Mouse (Mus musculus) urinary bladder, postnatal 14 days (tissue): ENCODE measurements around the gene Gk.

Experiments used
- DNase-seq: peaks from one replicate; pipeline ENCODE4 v3.0.0; 2021; ENCODE audit warnings: low spot score

The Gk gene

DNA sequence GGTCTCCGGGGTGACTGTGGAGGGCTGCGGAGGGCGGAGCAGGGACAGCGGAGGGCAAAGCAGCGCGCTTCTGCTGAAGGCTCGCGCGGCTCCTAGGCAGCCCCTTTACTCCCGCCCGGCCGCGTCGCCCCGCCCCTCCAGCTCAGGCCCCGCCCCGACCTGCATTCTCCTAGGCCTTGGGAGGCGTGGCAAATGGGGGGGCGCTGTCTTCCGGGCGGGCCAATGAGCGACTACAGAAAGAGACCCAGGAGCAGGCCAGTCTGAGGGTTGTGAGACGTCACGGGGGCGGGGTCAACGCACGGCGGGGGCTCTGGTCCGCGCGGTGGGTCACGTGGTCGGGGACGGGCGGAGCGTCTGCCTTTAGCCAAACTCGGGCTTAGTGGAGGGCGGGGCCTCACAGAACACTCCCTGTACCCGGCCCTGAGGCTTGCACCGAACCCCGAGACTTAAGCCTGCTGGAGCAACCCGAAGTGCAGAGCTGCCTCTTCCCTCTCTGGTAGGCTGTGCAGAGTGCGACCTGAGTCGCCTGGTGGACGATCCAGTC is at the start of gene Gk:
Gene Gk, minus strand, starts transcription at position 276 of the 544 bp plus-strand sequence.
- peak; percentile 96 for DNase-seq

DNA sequence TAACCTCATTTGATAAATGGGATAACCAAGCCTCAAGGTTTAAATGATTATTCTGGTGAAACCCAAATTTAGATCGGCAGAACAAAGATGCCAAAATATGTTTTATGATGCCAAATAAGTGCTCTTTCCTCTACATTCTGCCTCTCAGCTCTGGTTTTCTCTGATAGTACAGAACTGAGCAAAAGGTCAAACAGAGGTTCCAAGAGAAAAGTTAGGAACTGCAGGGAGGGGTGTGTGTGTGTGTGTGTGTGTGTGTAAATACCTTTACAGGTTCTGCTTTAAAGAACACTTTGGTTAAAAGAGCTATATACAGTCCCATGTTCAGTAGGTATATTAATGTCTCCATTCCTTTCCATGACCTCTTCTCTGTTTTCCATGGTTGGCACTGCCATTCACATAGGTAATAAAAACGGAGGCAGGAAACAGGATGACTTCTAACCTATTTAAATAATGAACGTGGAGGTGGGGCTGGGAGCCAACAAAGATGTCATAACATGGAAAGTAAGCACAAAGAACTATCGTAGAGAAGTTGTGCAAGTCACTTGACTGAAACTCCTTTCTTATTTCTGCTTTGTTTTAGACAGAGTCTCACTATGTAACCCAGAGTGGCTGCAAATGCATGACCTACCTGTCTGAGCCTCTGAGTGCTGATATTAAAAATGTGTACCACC is 28.2 kb upstream of the Gk start:
- no peak for DNase-seq

DNA sequence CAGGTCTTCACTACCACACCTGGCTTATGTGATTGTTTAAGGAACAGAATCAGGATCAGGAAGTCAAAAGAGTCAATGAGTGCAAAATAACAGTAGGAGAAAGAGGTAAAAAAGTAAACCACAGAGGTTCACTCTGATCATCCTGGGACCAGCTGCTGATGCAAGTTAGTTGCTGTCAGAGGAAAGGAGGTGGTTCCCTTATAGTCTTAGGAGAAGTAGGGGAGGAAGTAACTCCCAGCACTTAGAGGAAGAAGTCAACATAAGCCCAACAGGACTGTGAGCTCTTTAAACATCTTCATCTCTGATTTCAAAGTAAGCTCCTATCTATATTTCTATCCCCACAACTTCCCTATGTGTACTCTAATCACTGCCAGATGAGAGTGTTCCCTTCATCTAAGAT is 26.4 kb upstream of the Gk start:
- no peak for DNase-seq

DNA sequence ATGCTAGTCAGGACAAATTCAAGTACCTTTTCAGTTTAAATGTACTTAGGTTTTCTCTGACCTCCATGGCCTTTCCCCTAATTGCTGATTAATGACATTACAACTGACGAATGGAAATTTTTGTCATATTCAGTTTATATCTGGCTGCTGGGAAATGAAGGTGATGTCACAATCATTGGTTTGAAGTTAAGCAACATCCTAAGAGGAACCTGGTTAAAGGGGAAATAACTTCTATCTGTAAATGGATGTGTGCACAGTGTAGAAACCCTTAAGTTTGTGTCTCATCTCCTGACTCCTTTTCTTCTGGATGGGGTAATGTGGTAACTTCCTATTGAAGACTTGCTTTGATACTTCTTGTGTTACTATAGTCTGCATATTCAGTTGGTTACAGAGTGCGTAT is 20.8 kb upstream of the Gk start:
- no peak for DNase-seq

DNA sequence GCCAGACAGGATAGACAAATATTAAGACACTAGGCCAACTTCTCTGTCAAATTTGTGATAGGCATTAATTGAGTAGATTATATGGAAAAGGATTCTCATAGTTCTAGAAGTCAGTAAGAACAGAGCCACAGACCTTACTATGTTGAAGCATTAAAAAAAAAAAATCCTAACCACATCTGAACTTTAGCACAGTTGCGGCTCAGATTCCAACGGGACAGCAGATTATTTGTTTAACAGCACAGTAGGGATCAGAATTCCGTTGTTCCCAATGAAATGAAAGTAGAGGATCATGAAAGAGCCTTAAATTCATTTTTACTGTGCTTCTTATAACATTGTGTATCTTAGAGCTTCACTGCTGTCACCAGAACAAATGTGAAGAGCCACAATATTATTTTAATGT is 1.7 kb upstream of the Gk start:
- DNase-seq = no peak

DNA sequence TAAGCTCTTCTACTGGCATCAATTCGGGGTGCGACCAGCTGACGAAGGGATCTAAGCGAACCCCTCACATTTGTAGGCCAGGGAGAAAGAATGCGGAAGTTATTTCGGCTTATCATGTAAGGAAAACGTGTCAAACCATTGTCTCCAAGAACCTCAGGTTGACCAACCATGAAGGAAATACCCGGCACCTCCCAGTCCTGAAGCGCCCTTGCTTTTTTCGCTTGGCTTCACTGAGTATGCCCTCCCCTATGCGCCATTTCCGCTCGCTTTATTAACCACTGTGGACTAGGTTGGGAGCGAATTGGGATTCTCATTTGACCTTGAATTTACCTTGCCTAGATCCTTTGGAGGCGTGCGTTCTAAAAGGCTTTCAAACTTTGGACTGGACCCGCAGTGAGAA is 522 bp upstream of the Gk start:
- peak; percentile 31 for DNase-seq

DNA sequence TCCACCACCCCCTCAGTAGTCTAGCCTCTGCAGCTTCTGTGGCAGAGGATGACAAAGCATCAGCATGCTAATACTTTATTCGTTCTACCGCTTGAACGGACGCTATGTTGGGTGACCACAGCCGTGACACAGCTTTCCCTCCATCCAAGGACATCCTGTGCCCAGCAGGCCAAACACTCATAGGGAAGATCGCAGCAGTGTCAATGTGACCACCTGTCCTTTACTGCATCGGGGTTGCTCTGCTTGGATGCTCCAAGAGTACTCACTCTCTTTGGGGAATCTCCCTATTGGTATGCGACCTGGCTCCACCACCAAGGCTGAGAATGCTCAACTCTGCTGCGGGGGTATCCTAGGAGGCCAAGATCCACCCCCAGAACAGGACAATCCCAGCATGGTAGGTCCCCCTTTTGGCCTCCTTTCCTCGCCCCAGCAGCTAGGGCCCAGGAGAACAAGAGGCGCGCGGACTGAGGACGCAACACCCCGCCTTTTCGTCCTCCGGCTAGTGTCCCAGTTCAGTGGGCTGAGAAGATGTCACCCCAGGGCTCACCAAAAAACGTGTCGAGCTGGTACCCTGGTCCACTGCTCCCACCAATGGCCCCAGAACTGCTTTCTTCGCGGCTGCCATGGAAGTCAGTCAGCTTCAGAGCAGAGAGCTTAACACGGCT is 608 bp downstream of the Gk start:
- no peak for DNase-seq

DNA sequence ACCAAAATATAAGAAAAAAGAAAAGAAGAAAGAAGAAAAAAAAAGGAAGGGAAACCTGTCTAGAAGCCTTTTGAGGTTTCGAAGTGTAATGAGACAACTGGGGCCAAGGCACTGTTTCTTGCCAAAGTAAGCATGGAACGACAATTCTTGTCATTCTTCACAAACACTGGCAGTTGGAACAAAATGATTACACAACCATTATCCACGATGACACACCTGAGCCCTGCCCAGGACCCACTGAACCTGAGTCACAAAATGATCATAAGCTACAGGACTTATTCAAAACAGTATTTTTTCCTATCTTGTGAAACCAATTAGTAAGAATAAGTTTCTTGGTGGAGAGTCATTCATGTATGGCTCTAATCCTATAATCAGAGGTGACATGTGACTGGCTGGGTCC is 5.3 kb downstream of the Gk start:
- no peak for DNase-seq

DNA sequence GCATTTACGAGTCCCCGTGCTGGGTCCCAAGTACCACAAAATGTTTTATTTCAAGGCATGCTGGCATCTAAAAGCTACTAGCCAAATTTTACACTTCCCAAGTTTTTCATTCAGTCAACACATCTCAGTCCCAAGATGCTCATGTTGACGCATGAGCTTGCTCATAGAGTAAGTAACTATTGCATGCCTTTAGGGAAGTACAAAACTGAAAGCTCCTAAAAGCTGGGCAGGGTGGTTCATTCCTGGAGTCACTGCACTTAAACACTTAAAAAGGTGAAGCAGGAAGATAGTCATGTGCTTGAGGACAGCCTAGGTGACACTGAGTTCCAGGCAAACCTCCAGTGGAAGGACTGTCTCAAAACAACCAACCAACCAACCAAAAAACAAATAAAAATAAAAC is 5.9 kb downstream of the Gk start:
- no peak for DNase-seq

DNA sequence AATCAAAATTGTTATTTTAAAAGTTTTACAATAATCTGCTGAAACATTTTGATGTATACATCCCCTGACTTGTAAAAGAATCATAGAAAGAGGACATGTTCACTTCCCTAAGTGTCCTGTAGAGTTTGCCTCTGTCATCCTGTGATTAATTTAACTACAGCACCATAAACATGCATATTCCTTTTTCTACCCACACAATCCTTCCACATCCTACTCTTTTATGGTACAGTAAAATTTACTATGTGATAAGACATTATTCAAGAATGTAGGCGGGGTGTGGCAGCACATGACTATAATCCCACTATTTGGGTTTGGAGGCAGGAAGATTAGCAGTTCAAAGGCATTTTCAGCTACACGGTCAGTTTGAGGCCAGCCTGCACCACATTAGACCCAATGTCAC is 8.0 kb downstream of the Gk start:
- DNase-seq = no peak

DNA sequence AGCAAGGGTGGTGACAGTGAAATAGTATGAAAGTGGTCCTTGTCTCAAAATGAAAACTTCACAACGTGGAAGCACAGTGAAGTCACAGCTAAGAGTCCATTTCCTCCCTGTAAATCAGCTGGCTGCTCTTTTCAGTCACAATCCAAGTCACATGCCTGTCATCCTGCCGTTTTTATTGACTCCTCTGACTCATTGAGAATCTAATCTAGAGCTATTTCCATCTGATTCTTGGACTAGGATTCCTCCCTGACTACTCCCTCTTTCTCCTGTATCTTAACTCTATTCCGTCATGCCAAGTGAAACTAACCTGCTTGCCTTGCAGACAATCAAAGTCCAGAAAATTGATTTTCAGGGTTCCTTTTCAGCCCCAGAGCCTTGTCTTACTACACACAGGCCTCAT is 20.6 kb downstream of the Gk start:
- no peak for DNase-seq

DNA sequence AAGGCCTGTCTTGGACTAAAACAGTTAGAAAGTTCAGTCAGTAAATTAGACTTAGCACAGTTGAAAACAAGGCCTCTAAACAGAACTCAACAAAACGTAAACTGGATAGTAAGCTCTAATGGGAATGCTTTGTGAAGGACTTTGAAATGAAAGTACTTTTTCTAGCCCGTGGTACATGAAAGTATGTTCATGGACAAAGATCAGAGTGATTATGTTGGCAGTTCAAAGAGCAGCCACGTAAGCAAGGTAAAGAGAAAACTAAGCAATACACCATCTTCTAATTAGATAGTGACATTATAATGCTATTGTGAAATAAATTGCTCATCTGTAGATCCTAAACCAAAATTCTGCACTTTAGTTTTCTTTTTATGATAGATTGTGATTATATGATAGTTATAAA is 32.8 kb downstream of the Gk start:
- no peak for DNase-seq

DNA sequence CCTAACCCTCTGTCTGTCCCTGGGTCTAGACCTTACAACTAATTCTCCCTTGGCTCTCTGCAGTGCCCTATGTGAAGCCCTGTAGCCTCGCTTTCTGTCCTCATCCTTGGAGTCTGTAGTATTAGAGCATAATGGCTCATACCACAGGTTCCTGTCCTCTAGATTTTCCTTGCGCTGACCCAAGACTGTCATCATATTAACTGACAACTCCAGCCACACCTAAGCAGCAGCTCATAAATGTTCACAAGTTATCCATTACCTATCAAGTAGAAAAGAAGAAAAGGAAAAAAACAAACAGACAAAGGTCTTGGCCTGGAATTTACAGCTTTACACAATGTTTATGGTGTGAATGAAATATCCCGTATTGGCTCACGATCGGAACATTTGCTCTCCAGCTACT is 43.4 kb downstream of the Gk start:
- DNase-seq = no peak

DNA sequence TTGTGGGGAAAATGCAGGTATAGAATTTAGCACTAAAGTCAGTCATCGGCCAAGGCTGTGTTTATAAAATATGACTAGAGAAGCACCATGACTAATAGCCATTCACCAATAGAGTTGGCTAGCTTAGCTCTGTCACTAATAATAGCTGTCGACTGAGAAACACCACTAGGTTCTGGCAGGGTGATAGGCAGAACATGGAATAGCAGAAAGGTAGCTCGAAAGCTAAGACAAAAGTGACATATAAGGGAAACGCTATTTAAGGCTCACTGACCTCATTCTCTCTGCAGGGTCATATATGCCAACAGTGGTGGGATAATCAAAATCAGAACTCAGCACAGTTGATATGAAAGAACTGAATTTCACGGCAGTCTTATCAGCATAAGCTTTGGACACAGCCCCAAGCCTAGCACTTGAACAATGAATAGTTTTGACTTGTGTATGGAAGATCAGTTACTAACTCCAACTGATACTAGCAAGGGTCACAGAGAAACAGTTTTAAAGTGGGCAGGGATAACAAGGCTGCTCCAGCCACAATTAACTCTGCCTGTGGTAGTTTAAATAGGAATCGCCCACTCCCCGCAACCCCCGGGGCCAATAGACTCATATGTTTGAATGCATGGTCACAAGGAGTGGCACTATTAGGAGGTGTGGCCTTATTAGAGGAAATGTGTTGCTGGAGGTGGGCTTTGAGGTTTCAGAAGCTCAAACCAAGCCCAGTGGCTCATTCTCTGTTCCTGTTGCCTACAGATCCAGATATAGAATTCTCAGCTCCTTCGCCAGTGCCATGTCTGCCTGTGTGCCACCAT is 45.3 kb downstream of the Gk start:
- no peak for DNase-seq

DNA sequence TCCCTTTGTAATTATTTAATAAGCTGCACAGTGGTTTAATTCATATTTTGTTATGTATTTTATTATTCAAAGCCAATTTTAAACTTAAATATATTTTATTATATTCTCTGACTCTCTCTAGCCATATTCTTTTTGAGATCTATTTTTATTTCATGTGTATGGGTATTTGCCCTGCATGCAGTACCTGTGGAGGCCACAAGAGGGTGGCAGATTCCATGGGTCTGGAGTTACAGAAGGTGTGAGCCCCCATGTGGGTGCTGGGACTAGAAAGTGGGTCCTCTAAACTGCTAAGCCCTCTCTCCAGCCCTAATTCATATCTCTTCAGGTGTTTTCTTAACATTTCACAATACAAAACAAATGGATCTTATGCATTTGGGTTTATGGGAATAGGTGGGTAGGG is 55.4 kb downstream of the Gk start:
- peak; percentile 3 for DNase-seq

DNA sequence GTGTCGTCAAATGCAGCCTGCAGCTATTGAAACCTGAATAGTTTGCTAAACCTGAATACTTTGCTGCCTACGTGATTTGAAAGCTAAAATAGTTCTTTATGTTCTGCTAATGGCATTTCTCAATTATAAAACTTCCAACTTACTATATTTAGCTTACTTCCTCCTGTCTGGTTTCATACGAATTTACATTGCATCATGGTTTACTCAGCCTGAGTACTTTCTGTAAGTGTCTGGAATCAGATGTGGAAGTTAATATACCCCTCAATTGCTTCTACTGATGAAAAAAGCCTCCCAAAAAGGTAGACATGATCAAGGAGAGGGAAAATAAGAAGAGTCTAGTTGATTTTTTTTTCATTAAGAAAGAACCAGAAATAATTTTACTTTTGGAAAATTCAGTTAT is 66.2 kb downstream of the Gk start:
- DNase-seq = no peak

DNA sequence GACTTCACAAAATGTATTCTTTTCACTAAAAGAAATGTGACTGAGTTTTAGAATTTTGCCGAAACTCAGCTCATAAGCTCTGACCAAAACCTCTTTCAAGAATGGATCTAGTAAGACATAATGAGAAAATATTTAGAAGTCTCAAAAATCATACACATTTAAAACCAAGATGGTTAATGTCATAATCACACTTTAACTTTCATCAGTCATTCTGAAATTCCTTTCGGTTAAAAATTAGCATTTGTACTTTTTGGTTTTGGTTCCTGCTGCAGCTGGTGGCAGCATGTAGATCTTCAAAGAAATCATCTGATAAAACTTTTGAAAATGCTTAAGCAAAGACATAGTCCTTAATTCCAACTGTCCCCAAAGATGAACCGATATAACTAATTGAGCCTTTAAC is 70.9 kb downstream of the Gk start:
- DNase-seq = no peak

DNA sequence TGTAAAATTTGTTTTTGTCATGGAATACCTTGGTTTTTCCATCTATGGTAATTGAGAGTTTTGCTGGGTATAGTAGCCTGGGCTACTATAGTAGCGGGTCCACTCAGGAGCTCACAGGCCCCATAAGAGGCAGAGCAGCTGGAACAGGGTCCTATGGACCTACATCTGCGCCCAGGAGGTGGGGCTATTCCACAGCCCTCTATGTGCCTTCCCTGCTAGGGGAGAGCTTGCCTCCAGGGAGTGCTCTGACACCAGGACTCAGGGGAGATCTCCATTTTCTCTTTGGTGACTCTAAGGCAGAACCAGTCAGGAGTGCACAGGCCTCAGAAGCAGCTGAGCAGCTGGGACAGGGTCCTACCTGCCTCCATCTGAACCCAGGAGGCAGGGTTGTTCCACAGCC is 92.9 kb downstream of the Gk start:
- DNase-seq = no peak

DNA sequence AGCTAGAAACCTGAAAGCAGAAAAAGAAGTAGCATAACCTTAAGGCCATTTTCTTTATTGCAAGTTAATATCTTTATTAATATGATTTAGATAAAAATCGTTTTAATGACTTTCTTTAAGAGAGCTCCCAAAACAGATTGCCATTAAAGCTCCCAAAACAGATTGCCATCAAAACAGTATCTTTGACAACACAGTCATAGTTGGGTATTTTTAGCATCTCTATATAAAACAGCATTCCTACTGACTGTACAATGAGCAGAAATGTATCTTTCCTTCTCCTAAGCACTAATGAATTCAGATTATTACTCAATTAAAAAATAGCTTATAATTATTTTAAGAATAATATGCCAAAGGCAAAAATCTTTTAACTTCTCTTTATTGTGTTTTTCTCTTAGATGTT is 94.5 kb downstream of the Gk start:
- DNase-seq = no peak

DNA sequence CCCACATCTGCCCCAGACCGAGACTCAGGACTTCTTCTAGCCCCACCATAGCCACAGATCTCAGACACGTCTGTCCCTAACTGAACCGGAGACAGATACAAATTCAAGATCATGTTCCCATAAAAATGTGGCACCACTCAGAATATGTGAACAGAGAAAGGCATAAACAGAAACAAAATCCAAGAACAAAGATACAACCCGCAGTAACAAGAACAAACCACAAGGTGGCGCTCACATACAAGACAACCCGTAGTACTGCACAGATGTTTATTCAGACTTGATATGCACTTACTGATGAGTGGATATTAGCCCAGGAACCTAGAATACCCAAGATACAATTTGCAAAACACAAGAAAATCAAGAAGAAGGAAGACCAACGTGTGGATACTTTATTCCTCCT is 99.8 kb downstream of the Gk start:
- DNase-seq = peak; percentile 12
